ENCODE assay signal across 8 mouse cellular contexts in the genomic region with DNA sequence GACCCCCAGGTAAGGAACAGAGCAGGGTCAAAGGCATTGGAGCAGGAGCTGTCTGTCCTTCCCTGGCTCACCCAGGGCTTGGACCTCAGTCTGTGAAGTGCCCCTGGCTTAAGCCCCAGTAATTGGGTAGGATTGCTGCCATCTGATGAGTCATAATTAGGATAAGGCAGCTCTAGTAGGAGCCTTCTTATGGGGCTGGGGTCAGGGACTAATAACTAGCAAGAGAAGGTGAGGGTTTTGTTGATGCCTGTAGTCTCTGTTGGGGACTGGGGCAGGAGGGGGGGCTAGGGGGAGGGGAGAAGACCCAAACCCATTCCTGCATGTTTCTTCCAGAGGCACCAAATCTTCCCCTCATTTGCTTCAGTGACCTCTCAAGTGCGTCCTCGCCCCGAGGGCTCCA.
DNase-seq lines count a peak whose midpoint lies in the region; ATAC-seq and TF ChIP-seq lines count a peak whose summit lies in the region.

No protein-coding gene starts in this region.

- TF ChIP-seq CTCF in left cerebral cortex, adult 2 months (IDR thresholded peaks at IDR 0.05), result no peak

- 26% methylated on average over 3 of the region's 3 CpGs for WGBS in heart, embryonic 14.5 days
- 16% methylated on average over 3 of the region's 3 CpGs for WGBS in forebrain, embryonic 11.5 days
- WGBS in limb, embryonic 14.5 days, result 15% methylated on average over 3 of the region's 3 CpGs

- intact Hi-C loops in left cerebral cortex, adult 2 months (cut with DNase I), result no loop called here

- no peak for DNase-seq in heart, adult 11 months
- DNase-seq in Muller cell, postnatal 12 days (ENCODE audit: inconsistent ontology term), result peak; percentile 51
- no peak for DNase-seq in forebrain, embryonic 11.5 days (ENCODE audit: low spot score)
- no peak for DNase-seq in limb, embryonic 14.5 days (ENCODE audit: low spot score)
- DNase-seq in left cerebral cortex, adult 2 months (ENCODE audit: extremely low spot score in 1 of 2, low spot score in 2 of 2), result no peak
- no peak for DNase-seq in cerebellum, adult 9-10 months
- DNase-seq in gastrocnemius, postnatal 4 days (ENCODE audit: low spot score in 2 of 2), result no peak

- no peak for TF ChIP-seq POLR2A in limb, embryonic 14.5 days (IDR thresholded peaks at IDR 0.05; ENCODE audit: borderline replicate concordance, extremely low read depth, insufficient read depth, insufficient read length)

- H3K9ac ChIP-seq in heart, embryonic 14.5 days (ENCODE audit: low read length), result peak overlapping the region; percentile 13; the same call in 1 of the 2 replicates
- H3K9ac ChIP-seq in forebrain, embryonic 11.5 days (ENCODE audit: low read length), result peak overlapping the region; percentile 20; the same call in 1 of the 2 replicates
- no peak overlapping the region for H3K9ac ChIP-seq in limb, embryonic 14.5 days (ENCODE audit: low read depth, low read length, severe bottlenecking)

- H3K4me2 ChIP-seq in heart, embryonic 14.5 days (ENCODE audit: low read length), result peak overlapping the region; percentile 52
- H3K4me2 ChIP-seq in forebrain, embryonic 11.5 days (ENCODE audit: low read depth, low read length, severe bottlenecking), result 0 out of 2 replicates have a peak overlapping the region, but pooled peaks have one; percentile 24
- 0 out of 2 replicates have a peak overlapping the region, but pooled peaks have one; percentile 20 for H3K4me2 ChIP-seq in limb, embryonic 14.5 days (replicated peaks; ENCODE audit: low read depth, low read length, severe bottlenecking)

- peaks cover 4% of the 10 kb centered on the region; the same call in 1 of the 2 replicates for H3K9me3 ChIP-seq in heart, embryonic 14.5 days (ENCODE audit: control insufficient read depth, low read length)
- H3K9me3 ChIP-seq in forebrain, embryonic 11.5 days (ENCODE audit: control insufficient read depth, low read length), result no peaks in the 10 kb centered on the region
- H3K9me3 ChIP-seq in limb, embryonic 14.5 days (ENCODE audit: control insufficient read depth, low read length), result no peaks in the 10 kb centered on the region

- ATAC-seq in heart, embryonic 14.5 days (ENCODE audit: insufficient number of reproducible peaks, insufficient read depth, low FRiP score, low read depth), result no peak
- ATAC-seq in forebrain, embryonic 11.5 days (replicated peaks; ENCODE audit: low FRiP score), result peak; percentile 44; the same call in 1 of the 2 replicates
- no peak for ATAC-seq in limb, embryonic 14.5 days (ENCODE audit: low FRiP score, low read depth)

- H3K36me3 ChIP-seq in heart, embryonic 14.5 days (ENCODE audit: control insufficient read depth, insufficient read depth, low read length), result no peaks in the 10 kb centered on the region
- H3K36me3 ChIP-seq in forebrain, embryonic 11.5 days (ENCODE audit: control insufficient read depth, insufficient read depth, low read length), result no peaks in the 10 kb centered on the region
- no peaks in the 10 kb centered on the region for H3K36me3 ChIP-seq in limb, embryonic 14.5 days (ENCODE audit: control insufficient read depth, insufficient read depth, low read length)

- no peak overlapping the region for H3K27ac ChIP-seq in heart, embryonic 14.5 days (replicated peaks in 1 of 2; ENCODE audit: control insufficient read depth in 1 of 2, insufficient read depth in 1 of 2, low read depth in 2 of 2, low read length in 2 of 2)
- no peak overlapping the region; the same call in 1 of the 2 replicates for H3K27ac ChIP-seq in forebrain, embryonic 11.5 days (ENCODE audit: low read depth, low read length)
- no peak overlapping the region for H3K27ac ChIP-seq in limb, embryonic 14.5 days (replicated peaks; ENCODE audit: low read depth, low read length)
- H3K27ac ChIP-seq in left cerebral cortex, adult 2 months, result no peak overlapping the region

- H3K27me3 ChIP-seq in heart, embryonic 14.5 days (ENCODE audit: control insufficient read depth, insufficient read depth, low read length), result 0 out of 2 replicates have a peak, but pooled peaks cover 3% of the 10 kb centered on the region
- no peaks in the 10 kb centered on the region for H3K27me3 ChIP-seq in forebrain, embryonic 11.5 days (ENCODE audit: control insufficient read depth, insufficient read depth, low read length)
- no peaks in the 10 kb centered on the region for H3K27me3 ChIP-seq in limb, embryonic 14.5 days (ENCODE audit: control insufficient read depth, insufficient read depth, low read length)

- H3K4me3 ChIP-seq in heart, embryonic 14.5 days (ENCODE audit: control insufficient read depth in 1 of 2, insufficient read depth in 1 of 2, low read depth in 1 of 2, low read length in 2 of 2), result 0 out of 4 replicates have a peak overlapping the region, but pooled peaks of 1 of the 2 experiments have one; percentile 2
- no peak overlapping the region for H3K4me3 ChIP-seq in forebrain, embryonic 11.5 days (ENCODE audit: low read depth, low read length)
- H3K4me3 ChIP-seq in limb, embryonic 14.5 days (replicated peaks; ENCODE audit: low read length), result no peak overlapping the region
- H3K4me3 ChIP-seq in left cerebral cortex, adult 2 months, result no peak overlapping the region

- peaks cover 5 to 12% of the 10 kb centered on the region in 2 experiments for H3K4me1 ChIP-seq in heart, embryonic 14.5 days (ENCODE audit: control insufficient read depth in 2 of 2, insufficient read depth in 2 of 2, low read length in 2 of 2)
- H3K4me1 ChIP-seq in forebrain, embryonic 11.5 days (replicated peaks; ENCODE audit: control insufficient read depth, insufficient read depth, low read length), result peaks cover 6% of the 10 kb centered on the region; the same call in 1 of the 2 replicates
- H3K4me1 ChIP-seq in limb, embryonic 14.5 days (ENCODE audit: control insufficient read depth, insufficient read depth, low read length), result peaks cover 18% of the 10 kb centered on the region
